Mouse (Mus musculus) frontal cortex, postnatal 14 days (tissue): Measurements from ENCODE around the gene Txndc11.

Experiments used
- DNase-seq, 2 experiments: peaks; one replicate each; pipeline ENCODE4 v3.0.0; 2022; ENCODE audit warnings: low spot score in 2 of 2

Gene Txndc11

DNA sequence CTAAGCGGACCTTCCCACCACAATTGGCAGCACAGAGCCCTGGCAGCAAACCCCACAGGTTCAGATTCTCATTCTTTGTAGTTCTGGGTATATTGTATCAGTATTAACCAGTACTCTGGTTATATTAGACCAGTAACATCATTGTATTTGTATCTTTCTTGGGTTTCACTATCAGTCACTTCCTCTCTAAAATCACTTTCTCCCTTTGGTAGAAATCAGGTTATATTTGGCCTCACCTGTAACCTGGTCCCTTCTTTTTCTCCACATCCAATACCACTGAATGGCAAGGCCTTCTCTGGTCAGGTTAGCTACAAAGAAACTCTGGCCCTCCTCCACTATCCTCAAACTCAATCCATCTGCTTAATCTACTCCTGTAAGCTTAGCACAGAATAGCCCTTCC is 29.5 kb downstream of the Txndc11 start:
- no peak for DNase-seq

DNA sequence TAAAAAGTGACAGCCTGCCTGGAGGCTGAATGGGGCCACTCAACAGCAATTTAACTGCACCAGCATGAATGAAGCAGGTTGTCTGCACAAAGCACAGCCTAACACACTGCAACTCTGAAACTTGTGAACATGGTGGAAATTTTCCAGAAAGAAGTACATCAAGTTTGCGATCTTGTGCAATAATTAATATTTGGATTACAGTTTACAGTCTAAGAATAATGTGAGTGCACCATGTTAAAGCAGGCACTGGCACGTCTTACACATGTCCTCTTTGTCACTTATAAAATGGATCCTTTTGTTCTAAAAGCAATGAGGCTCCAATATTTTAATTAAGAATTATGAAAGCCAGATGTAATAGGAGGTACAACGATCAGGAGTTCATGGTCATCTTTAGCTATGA is 37.1 kb downstream of the Txndc11 start:
- DNase-seq, result no peak

DNA sequence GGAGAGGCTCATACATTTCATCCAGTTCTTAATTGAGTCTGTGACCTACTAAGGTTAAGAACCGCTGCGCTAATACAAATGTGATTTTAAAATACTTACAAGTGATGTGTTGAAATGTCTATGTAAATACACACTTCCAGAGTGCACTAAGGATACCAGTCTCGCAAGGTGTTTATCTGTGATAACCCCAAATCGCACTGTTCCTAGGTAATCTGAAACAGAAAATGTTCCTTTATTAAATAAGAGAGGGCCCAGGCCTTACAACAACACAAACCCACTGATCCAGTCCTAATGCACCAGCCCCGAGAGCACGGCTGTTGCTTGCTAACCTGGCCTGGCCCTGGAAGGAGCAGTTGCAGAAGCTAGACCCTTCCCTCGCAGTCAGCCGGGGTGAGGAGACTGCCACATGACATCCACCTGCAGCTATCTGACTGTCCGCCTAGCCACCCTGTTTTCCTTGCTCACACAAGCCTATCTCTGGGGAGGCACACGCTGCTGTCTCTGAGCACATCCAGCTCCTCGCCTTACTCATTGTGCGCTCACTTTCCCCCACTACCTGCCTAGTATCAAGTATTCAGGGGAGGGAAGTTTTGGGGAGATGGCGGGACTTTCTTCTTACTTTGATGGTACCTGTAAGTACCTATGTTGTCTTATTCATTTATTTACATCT is 40.6 kb downstream of the Txndc11 start:
- DNase-seq, result no peak

DNA sequence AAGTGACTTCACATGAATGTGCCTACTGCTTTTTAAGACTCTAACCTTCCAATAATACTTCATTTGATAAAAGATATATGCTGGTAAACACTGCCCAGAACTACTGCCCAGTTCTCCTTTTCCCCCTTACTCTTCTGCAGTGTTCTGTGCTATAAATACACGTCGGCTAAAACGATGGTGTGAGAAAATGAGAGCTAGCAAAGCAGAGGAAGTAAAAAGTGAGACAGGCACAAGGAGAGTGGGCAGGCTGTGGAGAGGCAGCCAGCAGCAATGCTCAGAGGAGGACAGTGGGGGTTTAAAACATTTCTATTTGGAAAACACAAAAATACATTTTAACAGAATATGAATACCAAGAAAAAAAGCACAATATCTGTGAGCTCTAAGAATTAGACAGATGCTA is 41.9 kb downstream of the Txndc11 start:
- no peak for DNase-seq

DNA sequence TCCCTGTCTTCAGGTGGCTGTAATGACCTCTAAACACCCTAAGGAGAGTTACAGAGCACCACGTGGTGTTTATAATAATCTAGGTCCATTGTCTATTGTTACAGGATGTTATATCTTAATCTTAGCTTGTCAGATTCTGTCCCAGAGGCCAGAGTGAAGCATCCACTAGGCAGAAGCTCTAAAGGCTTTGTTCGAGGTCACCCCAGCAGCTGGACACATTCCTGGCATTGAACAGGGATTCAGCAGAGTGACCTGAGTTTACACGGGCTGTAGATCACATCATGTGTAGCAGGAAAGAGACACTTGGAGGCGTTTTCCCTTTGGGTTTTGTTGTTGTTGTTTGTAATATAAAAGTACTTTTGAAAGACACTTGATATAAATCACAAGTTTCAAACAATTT is 42.4 kb downstream of the Txndc11 start:
- no peak for DNase-seq

DNA sequence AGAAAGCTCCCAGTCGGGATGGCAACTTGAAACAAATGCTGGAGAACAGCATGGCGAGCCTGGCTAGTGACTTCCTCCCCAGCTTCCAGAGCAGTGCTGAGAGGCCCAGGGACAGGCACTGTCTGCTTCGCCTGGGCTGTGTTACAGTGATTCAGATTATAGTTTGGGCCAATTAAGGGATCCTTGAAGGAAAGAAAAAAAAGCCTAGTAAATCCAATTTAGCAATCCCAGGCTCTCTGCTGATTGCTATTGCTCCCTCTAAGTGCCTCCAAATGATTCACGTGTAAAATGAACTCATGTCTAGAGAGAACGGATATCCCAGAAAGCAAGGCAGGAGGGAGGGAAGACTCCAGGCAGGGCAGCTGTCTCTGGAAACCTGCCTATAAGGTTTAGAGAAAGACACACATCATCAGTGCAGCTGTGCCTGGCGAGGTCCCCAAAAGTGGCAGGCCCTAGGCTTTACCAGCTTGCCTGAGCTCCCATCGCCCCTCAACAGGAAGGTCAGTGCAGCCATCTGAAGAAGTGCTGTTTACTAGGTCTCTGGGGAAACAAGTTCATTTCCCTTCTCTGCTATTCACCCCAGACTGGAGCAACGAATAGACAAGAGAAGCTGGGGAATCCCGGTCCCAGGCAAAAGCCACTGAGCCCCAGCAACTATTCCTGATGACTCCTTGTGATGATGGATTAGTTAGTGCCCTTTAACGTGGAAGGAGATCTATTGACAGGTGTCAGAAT is 43.4 kb downstream of the Txndc11 start:
- DNase-seq, result no peak

DNA sequence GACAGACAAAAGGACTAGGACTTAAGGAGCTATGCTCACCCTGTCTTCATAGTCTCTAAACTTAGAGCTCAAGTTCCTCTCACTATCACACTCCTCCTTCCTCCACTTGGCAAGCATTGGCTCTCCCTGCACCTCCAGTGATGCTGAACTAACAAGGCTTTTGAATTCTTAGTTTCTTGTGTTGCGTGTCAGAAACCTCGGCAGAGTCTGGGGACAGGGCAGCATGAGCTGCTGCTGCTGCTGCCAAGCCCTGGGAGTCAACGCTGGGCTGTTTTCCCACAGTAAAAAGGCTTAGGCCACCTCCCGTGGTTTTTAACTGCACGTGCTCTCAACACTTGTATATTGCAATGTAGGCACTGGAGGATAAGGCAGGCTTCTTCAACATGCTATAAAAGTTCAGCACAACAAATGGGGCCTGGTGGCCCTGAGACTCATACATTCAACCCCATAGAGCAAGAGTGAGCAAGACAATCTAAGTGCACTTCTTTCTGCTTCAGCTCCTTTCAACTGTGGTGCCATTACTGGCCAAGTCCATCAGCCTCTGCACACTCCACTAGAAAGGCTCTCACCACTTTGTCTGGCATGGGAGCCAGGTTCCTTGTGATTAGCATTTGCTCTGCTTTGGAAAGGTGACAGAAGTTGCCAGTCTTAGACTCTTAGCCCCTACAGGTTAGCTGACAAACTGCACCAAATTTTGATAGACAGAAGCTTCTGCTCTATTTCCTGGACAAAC is 47.4 kb downstream of the Txndc11 start:
- no peak for DNase-seq

DNA sequence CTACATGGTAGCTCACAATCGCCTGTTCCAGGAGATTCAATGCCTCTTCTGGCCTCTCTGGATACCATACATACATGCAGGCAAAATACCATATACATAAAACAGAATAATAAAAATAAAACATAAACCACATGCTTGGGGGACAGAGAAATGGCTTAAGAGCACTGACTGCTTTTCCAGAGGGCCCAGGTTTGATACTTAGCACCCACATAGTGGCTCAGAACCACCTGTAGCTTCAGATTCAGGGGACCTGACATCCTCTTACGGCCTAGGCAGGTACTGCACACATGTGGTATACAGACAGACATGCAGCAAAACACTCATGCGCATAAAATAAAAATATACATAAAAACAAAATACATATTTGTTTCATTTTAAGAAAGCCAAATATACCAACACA is 48.2 kb downstream of the Txndc11 start:
- DNase-seq, result no peak

DNA sequence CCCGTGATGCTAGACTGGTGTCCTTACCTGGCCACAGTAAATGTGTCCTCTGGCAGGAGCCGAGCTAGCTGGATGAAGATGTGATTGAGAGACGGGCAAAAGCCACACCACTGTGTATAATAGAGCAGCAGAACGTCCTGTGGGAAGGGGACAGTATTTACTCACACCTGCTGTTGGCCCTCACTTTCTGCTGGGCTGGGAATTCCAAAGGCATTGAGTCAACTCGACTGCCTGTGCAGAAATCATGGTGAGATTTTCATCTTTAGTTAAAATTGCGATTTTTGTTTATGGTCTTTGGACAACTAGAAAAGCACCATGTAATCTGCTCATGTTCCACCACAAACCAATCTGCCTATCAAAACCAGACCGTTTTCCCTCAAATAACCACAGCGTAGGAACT is 50.3 kb downstream of the Txndc11 start:
- DNase-seq, result no peak

DNA sequence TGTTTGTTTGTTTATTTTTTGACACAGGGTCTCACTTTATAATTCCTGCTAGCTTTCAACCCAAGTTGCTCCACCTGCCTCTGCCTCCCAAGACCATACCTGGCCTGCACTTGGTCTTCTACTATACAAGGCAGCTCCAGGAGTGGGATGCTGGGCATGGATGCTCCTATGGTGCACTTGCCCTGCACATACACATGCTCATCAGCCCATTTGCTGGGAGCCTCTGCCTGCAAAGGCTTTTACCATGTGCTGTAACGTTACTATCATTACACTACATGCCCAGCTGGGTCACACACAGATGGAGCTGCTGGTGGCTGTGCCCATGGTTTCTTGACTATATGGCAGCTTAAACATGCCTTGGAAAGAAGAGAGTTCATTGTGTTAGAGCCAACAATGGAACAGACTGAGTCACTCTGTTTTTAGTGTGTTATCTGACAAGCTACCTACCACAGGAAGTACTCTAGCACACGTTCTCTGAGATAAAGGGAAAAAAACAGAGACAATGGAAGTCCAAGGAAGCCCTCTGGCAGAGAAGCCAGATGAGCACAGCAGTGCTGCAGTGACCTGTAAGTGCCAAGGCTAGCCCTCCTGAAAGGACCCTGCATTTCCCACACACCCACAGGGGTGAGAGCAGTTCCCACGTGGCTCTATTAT is 56.1 kb downstream of the Txndc11 start:
- no peak for DNase-seq

DNA sequence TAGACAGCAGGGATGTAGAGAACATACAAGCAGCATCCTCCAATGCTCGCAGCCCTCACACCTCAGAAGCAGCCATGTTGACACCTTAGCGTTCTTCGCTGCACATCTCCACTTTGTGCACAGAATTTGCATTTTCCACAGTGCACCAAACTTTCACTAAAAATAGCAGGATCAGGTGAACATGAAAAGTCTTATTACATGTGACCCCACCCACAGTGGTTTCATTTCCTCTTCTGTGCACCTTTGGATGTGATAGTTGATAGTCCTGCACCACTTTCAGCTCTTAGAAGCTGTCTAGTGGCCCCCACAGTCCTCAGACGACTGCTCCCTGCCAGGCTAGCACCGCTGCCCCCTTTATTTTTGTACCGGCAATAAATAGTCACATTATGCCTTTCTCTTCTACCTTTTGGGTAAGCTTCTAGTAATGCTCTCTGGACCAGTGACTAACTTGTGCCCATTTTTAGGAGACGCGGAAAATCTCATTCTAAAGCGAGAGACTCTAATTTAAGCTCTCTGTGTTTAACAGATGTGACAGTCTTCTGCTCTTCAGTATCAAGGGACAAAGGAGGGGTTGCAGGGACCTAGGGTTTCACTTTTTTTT is 56.7 kb downstream of the Txndc11 start:
- no peak for DNase-seq

DNA sequence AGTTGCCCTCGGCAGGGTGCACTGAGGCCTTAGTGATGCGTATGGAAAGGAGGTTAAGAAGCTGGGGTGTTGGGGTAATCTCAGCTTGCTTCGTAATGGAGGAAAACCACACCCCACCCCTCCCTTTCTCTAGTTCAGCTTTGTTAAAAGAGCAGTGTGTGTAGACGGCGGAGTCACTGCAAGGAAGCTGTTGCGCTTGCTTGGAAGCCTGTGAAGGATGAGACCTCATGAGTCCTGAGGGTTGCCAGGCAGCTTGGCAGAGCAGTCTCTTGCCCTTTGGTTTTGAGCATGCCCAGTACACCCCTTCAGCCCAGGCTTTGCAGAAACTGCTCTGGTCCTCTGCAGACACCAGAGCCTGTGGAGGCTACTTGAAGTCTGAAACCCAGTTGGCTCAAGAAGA is 61.4 kb downstream of the Txndc11 start:
- DNase-seq, result no peak

DNA sequence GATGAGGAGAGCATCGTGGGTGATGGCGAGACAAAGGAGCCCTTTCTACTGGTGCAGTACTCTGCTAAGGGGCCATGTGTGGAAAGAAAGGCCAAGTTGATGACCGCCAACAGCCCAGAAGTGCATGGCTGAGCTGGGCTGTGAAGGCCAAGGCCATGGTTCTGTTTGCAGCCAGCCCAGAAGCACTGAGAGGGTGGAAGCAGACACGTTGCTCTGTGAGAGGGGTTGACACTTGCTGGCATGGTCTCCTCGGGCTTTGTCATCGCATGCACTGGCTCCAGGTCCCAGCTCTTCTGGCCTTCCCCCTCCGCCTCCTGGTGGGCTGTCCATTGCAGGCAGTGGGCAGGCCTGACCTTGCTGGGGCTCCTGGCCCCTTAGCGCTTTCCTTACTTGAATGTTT is 62.0 kb downstream of the Txndc11 start:
- DNase-seq, result no peak

DNA sequence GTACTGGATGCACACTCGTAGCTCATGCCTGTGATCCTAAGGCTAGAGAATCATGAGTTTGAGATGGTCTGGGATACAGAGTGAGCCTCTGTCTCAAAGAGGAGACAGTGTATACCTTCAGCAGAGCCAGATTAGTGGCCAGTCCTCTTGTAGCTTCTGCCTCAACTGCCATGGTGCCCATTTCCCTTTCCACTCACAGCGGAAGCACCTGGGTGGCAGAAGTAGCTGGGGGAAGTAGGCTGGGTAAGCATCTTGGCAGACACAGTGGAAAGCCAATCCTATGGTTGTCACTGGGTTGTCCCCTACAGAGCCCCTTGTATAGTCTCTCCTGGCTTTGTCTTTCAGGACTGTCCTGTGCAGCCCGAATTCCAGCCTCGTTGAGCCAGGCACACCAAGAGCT is 62.6 kb downstream of the Txndc11 start:
- DNase-seq, result no peak

DNA sequence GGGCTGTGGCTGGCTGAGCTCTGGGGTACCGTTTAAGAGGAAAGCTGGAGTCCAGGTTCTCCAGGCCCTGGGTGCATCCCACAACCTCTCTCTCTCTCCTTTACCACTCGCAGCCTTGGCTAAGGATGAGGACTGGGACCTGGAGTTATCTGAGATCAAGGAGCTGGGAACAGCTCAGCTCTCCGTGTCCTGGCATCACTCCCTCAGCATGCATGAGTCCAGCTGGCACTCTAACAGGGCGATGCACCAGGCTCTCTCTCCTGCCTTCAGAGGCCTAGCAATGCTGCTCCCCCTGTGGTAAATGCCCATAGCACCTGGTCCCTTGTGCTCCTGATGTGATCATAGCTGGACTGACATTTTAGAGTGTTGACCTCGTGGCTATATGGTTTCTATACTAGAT is 63.3 kb downstream of the Txndc11 start:
- no peak for DNase-seq

DNA sequence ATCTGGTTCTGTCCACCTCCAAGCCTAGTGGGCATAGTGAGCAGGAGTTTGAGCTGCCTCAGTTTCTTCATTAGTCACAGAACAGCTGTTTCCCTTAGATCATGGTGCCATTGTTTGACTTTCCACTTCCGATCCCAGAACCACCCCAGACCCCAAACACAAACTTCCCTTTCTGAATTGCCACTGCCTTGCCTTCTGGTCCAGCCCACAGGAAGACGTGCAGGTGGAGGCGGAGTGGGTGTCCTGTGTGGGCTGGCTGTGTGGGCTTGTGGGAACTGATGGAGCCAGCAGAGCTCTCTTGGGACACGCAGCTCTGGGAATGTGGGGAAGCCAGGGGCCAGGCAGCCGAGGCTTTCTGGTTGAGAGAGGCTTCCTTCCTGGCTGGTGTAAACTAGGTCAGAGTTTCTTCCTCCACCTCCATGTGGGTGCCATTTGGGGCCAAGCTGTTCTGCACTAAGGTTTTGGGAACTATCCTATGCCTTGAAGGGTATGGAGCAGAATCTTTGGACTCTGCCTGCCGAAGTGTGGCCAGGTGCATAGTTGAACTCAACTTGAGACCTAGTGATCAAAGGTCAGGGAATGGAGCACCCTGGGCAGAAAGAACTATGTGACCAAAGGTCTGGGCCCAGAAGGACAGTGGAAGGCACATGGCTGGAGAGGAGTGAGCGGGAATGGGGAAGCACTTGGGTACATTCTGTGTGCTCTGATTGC is 64.6 kb downstream of the Txndc11 start:
- DNase-seq, result no peak

DNA sequence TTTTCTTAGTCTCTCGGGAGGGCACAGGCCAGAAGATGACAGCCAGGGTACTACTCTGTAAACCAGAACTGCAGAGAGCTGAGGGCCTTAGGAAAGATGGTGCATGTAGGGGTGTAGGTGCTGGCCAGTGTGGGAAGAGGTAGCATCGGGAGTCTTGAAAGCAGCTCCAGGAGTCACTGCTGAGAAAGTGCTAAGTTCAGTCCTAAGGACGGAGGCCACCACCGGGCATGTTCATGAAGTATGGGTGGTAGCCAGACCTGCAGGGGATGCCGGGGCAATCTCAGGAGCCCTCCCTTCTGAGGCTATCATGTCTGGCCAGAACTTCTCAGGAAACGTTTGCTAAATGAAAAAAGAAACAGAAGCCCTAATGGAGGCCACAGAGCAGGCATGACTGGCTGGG is 65.2 kb downstream of the Txndc11 start:
- no peak for DNase-seq

DNA sequence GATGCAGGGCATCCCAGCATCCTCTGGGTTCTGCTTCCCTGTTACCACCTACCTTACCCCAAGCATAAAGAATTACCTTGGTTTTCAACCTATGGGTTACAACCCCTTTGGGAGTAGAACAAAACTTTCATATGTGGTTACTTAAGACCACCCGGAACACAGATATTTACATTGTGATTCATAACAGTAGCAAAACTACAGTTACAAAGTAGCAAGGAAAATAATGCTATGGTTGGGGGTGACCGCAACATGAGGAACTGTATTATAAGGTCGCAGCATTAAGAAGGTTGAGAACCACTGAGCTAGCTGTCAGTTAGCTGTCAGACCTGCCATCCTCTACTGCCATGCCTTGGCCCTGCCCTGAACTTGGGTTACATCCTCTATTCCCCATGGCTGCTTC is 65.8 kb downstream of the Txndc11 start:
- DNase-seq, result no peak

DNA sequence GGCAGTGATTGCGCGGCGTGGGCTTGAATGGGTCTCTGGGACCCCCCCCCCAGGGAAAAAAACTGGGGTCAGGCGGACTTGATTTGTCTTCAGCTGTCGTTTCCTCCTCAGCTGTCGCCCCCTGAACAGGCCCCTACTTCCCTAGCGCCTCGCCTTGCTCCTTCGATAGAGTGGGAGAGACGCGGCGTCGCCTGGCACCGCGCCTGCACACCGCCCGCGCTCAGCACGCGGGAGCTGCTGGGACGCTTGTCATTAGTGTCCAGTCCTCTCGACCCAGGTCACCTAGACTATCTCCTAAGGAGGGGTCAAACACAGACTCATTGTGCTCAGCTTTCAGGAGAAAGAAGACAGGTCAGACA is 67.6 kb downstream of the Txndc11 start:
- no peak for DNase-seq

DNA sequence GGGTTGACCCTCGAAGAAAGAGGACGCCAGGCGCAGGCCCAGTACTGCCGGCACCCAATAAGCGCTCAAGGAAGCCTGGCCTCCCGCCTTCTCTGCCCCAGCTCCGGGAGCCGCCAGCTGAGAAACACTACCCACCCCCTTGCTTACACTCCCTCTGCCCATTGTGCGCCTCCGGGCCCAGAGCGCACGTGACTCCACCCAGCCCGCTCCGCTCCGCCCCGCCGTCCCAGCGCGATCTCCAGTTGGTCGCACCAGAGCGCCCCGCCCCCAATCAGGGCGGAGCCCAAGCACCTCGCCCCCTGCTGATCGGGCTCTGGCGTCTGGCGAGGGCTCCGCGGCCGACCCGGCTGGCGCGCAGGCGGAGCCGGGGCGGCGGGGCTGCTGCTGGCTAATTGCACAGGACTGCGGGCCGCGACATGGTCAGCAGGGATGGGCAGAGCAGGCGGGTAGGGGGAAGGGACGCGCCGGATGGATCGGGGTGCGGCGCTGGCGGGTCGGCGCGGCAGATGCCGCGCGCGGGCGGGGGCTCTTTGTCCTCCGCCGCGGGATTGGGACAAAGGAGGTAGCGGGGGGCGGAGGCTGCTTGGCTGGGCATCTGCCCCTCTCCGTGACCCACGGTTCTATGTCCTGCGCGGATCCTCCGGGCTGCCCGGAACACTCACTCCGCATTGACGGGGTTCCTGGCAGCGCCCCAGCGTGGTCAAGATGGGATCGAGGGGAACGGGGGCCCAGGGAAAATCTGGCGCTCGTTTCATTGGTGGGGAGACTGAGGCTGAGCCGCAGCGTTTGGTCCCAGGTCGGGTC is 68.2 kb downstream of the Txndc11 start, which contains the start of gene Litaf:
Gene Litaf (minus strand): TSS at position 129 of the 804 bp plus-strand sequence.
- peak; percentile 95 to 96 for DNase-seq

DNA sequence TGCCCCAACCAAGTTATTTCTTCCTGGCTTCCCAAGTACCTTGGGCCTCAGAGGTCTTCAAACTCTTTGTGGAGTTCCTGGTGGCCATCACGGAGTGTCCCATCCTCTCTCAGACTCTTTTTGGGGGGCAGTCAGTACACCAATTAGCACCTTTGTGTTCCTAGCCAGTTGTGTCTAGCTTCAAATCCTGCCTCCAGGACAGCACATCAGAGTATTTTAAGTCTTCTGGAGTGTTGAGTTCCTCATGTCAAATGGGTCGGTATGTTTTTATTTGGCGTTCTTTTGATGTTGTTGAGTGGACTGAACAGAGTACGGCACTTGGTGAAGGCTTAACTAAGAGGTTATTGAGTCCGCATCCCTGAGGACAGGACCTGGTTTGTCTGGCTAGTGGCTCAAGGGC is 69.0 kb downstream of the Txndc11 start:
- DNase-seq, result no peak
